Mouse (Mus musculus) brain, adult 2 months (tissue): ENCODE results near the gene Phf1.

Experiments
- DNase-seq: peaks from one replicate; pipeline ENCODE4 v3.0.0; 2011; ENCODE audit warnings: low read depth, low spot score

Gene Phf1

GRCm38 (mm10) chr17:26950560-26951288 lies 17.9 kb downstream of the Phf1 start:
- DNase-seq, result no peak

GRCm38 (mm10) chr17:26951406-26951805 lies 18.6 kb downstream of the Phf1 start:
- DNase-seq, result peak; percentile 92

- no peak for DNase-seq
Measured at GRCm38 (mm10) chr17:26951952-26952877, 19.4 kb downstream of the Phf1 start.

GRCm38 (mm10) chr17:26953201-26953600 lies 20.3 kb downstream of the Phf1 start:
- DNase-seq, result no peak

DNA sequence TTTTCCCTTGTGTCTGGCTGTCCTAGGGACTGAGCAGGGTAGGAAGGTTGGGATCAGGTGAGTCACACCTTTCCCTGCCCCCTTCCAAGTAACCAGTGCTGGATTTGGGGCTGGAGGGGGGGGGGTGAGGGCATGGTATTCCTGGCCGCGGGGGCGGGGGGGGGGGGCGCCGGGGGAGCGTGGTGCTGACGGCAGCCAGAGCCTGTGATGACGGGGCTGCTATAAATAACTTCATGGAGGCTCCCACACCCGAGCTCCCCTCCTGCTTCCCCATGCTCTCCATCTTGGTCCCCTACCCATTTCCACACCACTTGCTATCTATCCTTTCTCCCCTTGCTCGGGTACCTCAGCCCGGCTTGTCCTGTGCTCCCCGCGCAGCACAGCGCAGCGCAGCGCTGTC lies 20.9 kb downstream of the Phf1 start:
- DNase-seq, result peak; percentile 57

- no peak for DNase-seq
Measured at GRCm38 (mm10) chr17:26956309-26956708, 23.5 kb downstream of the Phf1 start.

DNA sequence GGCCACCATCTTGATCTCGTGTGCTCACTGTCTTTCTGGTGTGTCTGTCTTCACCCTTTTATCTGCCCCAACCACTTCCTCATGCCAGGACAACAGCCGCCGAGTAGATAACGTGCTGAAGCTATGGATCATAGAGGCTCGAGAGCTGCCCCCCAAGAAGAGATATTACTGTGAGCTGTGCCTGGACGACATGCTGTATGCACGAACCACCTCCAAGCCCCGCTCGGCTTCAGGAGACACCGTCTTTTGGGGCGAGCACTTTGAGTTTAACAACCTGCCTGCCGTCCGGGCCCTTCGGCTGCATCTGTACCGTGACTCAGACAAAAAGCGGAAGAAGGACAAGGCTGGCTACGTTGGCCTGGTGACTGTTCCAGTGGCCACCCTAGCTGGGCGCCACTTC lies 24.0 kb downstream of the Phf1 start:
- DNase-seq, result no peak

GRCm38 (mm10) chr17:26957872-26958271 lies 25.0 kb downstream of the Phf1 start:
- DNase-seq, result no peak

- peak; percentile 81 for DNase-seq
Measured at GRCm38 (mm10) chr17:26958880-26959279, 26.0 kb downstream of the Phf1 start.

DNA sequence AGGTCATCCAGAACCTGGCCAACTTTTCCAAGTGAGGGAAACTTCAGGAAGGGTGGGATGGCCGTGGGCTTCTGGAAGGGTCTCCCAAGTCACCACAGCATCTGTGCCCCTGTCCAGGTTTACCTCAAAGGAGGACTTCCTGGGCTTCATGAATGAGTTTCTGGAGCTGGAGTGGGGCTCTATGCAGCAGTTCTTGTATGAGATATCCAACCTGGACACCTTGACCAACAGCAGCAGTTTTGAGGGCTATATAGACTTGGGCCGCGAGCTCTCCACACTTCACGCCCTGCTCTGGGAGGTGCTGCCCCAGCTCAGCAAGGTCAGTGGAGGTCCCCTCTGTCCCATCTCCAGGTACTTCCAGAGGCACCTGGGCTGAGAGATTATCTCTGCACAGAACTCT lies 27.0 kb downstream of the Phf1 start:
- DNase-seq, result no peak

DNA sequence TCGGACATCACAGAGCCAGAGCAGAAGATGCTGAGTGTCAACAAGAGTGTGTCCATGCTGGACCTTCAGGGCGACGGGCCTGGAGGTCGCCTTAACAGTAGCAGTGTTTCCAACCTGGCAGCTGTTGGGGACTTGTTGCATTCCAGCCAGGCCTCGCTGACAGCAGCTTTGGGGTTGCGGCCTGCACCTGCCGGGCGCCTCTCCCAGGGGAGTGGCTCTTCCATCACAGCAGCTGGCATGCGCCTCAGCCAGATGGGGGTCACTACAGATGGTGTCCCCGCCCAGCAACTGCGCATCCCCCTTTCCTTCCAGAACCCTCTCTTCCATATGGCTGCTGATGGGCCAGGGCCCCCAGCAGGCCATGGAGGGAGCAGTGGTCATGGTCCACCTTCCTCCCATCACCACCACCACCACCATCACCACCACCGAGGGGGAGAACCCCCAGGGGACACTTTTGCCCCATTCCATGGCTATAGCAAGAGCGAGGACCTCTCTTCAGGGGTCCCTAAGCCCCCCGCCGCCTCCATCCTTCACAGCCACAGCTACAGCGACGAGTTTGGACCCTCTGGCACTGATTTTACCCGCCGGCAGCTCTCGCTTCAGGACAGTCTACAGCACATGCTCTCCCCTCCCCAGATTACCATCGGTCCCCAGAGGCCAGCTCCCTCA lies 28.9 kb downstream of the Phf1 start:
- no peak for DNase-seq

DNA sequence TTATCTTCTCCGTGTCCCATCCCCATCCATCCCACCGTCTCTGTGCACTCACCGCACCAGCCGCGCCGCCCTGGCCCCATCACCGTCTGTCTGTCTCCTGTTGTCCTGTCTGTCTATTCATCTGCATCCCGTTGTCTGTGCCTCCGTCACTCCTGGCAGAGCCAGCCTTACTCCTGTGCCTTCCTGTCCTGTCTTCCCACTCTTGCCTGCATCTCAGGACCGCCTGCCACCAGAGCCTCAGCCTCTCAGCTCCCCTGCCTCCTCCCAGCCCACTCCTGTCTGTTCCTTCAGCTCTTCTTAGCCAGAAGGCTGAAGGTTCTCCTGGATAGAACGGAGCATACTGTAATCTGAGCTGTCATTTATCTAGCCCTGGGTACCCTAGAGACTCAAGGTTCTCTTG lies 34.1 kb downstream of the Phf1 start:
- peak; percentile 78 for DNase-seq

DNA sequence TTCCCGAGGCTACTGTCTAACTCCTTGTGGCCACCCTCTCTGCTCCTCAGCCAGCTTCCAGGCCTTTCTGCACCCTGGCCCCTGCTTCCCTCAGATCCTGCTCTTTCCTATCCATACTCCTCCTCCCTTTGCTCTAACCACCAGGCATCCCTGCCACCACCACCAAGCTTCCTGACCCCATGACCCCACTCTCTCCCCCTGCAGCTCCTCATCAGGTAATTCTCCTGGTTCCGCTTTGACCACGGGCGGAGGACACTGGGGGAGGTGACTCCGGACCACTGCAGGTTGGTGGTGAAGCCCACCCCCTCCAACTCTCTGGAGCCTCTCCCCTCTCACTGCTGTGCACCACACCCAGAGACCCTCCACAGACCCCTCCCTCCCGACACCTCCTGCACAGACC lies 34.6 kb downstream of the Phf1 start:
- no peak for DNase-seq

- peak; percentile 75 for DNase-seq
Measured at GRCm38 (mm10) chr17:26968200-26968611, 35.4 kb downstream of the Phf1 start.

GRCm38 (mm10) chr17:26969257-26969656 lies 36.4 kb downstream of the Phf1 start:
- no peak for DNase-seq

DNA sequence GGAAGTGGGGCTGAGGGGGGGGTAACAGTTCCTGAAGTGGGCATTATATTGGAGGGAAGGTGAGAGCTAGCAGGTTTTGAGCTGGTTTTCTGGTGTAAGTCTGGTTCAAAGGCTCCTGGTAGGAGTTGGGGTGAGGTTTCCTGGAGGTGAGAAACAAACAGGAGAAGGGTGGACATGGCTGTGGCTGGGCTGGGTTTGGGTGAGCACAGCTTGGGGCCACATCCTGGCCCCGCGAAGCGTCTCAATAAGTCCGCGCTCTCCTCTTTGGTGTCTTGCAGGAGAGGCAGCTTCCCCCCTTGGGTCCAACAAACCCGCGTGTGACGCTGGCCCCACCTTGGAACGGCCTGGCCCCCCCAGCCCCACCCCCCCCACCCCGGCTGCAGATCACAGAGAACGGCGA lies 37.4 kb downstream of the Phf1 start:
- no peak for DNase-seq

DNA sequence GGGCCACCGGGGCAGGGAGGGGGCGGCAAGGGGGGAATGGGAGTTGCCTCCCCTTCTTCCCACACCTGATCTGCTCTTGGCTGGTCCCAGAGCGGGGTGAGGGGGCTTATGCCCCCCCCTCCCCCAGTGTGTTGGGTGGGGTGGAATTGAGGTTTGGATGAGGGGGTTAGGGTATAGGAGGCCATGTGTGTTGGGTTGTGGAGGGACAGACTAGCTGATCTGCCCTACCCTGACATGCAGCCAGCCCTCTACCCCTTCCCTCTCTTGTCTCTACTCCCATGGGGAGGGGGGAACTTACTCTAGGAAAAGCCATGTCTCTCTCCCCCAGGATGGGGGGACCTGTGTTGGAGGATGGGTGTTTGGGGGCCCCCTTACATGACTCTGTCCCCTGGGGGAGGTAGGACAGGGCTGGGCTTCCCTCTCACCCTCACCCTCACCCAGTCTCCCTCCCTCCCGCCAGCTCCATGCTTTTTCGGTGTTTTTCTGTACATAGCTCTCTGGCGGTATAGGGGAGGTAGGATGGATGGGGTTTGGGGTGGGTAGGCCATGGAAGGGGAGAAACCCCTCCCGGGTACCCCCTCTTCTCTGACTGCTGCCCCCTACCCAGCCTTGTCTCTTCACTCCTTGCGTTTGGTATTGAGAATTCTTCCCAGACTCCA lies 38.5 kb downstream of the Phf1 start:
- no peak for DNase-seq

DNA sequence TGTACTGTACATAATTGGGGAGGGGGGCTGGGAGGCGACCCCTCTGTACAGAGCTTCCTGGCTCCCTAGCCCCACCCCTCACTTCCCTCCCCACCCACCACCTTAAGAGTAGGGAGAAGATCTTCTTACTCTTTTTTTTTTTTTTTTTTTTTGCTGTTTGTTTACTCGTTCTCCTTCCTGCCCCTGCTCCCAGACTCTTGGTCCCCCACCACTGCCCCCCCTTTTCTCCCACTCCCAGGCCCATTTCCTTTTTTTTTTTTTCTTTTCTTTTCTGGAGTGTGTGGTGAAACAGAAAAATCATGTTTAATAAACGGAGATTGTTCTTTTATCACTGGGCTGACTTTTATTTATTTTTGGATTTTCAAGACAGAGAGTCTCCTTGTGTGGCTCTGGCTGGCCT lies 39.3 kb downstream of the Phf1 start:
- DNase-seq, result no peak

DNA sequence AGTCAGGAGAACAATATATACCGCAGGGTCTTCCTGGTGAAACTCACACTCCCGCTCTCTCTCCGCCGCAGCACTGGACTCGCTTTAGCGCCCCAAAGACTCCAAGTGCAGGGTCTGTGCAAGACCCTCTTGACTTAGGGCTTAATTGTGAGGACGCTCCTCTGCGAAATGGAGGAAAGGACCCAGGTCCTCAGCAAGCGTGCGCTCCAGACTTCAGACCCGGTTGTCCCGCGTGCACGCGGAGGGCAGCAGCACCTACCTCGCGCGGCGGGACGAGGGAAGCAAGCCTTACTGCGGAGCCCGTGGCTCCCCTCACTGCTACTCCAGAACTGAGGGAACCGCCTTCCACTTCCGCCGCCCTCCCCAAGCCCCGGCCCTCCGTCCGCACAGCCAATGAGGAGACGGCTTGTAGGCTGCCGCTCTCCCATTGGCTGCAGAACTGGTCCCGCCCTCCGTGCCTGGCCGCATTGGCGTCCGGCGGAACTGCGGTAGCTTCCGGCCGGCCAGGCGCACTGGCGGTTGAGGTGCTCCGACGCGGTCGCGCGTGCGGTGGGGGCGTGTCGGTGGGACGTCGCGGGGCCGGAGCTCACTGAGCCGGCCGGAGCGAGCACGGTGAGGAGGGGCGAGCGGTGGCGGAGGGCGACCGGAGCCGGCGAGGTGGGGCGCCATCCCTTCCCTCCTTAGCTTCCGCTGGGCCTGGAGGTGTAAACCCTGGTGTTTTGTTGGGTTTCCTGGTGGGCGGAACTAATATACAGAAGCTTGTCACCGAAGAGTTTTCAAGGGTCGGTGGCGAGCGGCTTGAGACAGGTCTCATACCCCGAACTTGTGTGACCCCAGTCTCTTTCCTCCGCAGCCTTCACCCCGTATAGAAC lies 40.1 kb downstream of the Phf1 start, which contains the start of gene Zbtb9:
TSS of gene Zbtb9 (plus strand) at position 465 of the 872 bp plus-strand sequence.
- peak; percentile 98 for DNase-seq

DNA sequence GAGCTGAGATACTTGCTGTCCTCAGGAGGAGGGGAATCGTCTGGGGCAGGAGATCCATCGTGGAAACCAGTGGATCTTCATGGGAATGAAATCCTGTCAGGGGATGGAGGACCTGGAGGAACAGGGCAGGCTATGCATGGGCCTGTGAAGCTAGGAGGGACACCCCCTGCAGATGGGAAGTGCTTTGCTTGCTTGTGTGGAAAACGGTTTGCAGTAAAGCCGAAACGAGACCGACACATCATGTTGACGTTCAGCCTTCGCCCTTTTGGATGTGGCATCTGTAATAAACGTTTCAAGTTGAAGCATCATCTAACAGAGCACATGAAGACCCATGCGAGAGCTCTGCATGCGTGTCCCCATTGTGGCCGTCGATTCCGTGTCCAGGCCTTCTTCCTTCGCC lies 41.7 kb downstream of the Phf1 start:
- DNase-seq, result no peak

- no peak for DNase-seq
Measured at GRCm38 (mm10) chr17:26975415-26975814, 42.6 kb downstream of the Phf1 start.
